Mouse (Mus musculus) midbrain, embryonic 14.5 days (tissue): ENCODE measurements around the gene Palld. TPM values are rescaled to one million over a fixed set of nuclear protein-coding genes. Genes with fewer than 3 reads are reported as not detected.

ENCODE experiments used
- ATAC-seq: fragments of 200-750 bp; cut with Nextera tagmentation; 2 replicates; pipeline ENCODE4 v1.8.0; 2017; ENCODE audit warnings: moderate number of reproducible peaks, moderate library complexity; ENCODE audit not compliant: low FRiP score, low TSS enrichment
- DNase-seq: peaks from one replicate; pipeline ENCODE4 v3.0.0-alpha.2; 2015
- H3K27ac ChIP-seq: fragments of 300-500 bp; sonication (generic); replicated peaks from 2 replicates; pipeline ENCODE4 v1.5.1; 2014; ENCODE audit warnings: mild to moderate bottlenecking, low read depth, low read length, moderate library complexity
- H3K27me3 ChIP-seq: fragments of 300-500 bp; sonication (generic); 2 replicates; pipeline ENCODE4 v1.6.1; 2014; ENCODE audit warnings: low read length, control low read depth, mixed read lengths; ENCODE audit not compliant: control insufficient read depth, insufficient read depth
- H3K36me3 ChIP-seq: fragments of 300-500 bp; sonication (generic); 2 replicates; pipeline ENCODE4 v1.6.1; 2014; ENCODE audit warnings: low read length, control low read depth; ENCODE audit not compliant: control insufficient read depth, insufficient read depth
- H3K4me1 ChIP-seq: fragments of 300-500 bp; sonication (generic); 2 replicates; pipeline ENCODE4 v1.6.1; 2014; ENCODE audit warnings: mild to moderate bottlenecking, antibody characterized with exemption, low read length, control low read depth; ENCODE audit not compliant: control insufficient read depth, insufficient read depth
- H3K4me2 ChIP-seq: fragments of 300-500 bp; sonication (generic); 2 replicates; pipeline ENCODE4 v1.6.1; 2014; ENCODE audit warnings: mild to moderate bottlenecking, low read length, moderate library complexity
- H3K4me3 ChIP-seq: fragments of 300-500 bp; sonication (generic); replicated peaks from 2 replicates; pipeline ENCODE4 v1.5.1; 2014; ENCODE audit warnings: low read depth, low read length
- H3K9ac ChIP-seq: fragments of 300-500 bp; sonication (generic); replicated peaks from 2 replicates; pipeline ENCODE4 v1.6.1; 2014; ENCODE audit warnings: mild to moderate bottlenecking, low read length, moderate library complexity
- H3K9me3 ChIP-seq: fragments of 300-500 bp; sonication (generic); 2 replicates; pipeline ENCODE4 v1.6.1; 2016; ENCODE audit warnings: low read length, control low read depth, mixed read lengths; ENCODE audit not compliant: control insufficient read depth
- WGBS: fragments of 180-500 bp; shearing (Covaris S2); extraction: QIAGEN DNeasy Blood & Tissue Kit; methylation state at CpG from one replicate; pipeline ENCODE4 v1.1.7; 2014; 5-methylcytosine and 5-hydroxymethylcytosine counted together
- polyA plus RNA-seq: library from polyadenylated mRNA; unstranded; fragments of >200 nt; fragmentation: Nextera tagmentation; extraction: Ambion mirVana; gene quantifications from 2 replicates; pipeline ENCODE4 v1.2.1, GENCODE M21; 2014

The Palld gene
- polyA plus RNA-seq, 1 experiment from 2014 or later, result 19.4 TPM

DNA sequence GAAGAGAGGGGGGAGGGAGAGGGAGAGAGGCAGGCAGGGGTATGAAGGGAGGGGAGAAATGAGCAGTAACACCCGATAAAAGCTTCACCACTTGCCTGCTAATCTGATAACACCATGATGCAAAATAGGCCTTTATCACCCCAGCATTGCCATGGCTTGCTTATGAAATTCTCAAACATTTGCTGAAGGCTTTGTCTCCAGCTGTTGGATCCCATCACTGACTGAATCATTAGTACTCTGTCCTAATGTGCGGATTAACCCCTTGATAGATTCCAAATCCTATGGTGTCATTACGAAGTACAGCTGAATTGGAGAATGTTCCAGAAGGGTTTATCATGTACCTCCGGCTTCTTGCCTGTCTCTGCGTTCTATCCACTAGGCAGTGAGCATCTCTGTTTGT, 55.0 kb downstream of the Palld start:
- Histone ChIP-seq H3K4me3 (no peak overlapping the region), H3K27ac (no peak overlapping the region), H3K4me1 (no peaks in the 10 kb centered on the region), H3K9ac (no peak overlapping the region), H3K36me3 (no peaks in the 10 kb centered on the region), H3K27me3 (no peaks in the 10 kb centered on the region), H3K4me2 (no peak overlapping the region), H3K9me3 (no peaks in the 10 kb centered on the region)
- no peak for DNase-seq
- WGBS, result 60% methylated on average over 5 of the region's 5 CpGs
- ATAC-seq, result no peak

DNA sequence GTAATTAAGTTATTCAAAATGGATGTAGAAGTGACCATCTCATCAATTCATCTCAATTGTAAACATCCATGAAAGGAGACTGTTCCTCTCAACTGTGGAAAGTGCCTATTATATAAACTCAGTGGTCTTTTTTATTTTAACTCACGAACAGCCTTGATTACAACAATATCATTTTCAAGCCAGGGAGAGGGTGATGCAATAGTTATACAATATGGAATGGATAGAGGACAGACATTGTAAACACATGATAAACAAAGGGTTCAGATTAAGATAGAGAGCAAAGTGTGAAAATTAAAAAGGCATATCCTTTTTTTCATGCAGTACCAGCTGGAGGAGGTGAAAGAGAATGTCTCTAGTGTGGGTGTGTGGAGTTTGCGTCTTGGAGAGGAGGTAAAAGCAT, 57.5 kb downstream of the Palld start:
- WGBS, result 60% methylated on average over 2 of the region's 2 CpGs
- DNase-seq (no peak), ATAC-seq (no peak)
- Histone ChIP-seq H3K4me1 (no peaks in the 10 kb centered on the region), H3K9me3 (no peaks in the 10 kb centered on the region), H3K4me3 (no peak overlapping the region), H3K27me3 (no peaks in the 10 kb centered on the region), H3K27ac (no peak overlapping the region), H3K36me3 (no peaks in the 10 kb centered on the region), H3K9ac (no peak overlapping the region), H3K4me2 (no peak overlapping the region)

DNA sequence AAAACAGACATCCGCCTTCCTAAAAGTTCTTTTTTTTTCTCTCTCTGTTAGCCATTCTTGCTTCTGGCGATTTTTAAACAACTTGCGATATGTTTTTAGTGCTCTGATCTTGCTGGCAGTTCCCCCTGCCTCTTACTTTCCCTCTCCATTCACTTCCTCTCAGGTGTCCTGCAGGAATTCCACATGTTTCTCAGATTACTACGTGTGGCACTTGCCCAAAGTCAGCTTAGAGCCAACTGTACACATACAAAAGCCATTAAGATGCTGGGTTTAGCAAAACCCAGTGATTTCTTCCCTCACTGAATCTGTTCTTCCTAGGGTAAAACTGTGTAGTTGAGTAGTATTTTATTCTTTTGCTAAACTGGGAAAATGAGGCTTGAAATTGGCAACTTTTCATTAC, 57.9 kb downstream of the Palld start:
- Histone ChIP-seq H3K4me3 (no peak overlapping the region), H3K9ac (no peak overlapping the region), H3K36me3 (no peaks in the 10 kb centered on the region), H3K27ac (no peak overlapping the region), H3K9me3 (no peaks in the 10 kb centered on the region), H3K27me3 (no peaks in the 10 kb centered on the region), H3K4me1 (no peaks in the 10 kb centered on the region), H3K4me2 (no peak overlapping the region)
- DNase-seq, result no peak
- no peak for ATAC-seq
- 84% methylated on average over 4 of the region's 4 CpGs for WGBS

DNA sequence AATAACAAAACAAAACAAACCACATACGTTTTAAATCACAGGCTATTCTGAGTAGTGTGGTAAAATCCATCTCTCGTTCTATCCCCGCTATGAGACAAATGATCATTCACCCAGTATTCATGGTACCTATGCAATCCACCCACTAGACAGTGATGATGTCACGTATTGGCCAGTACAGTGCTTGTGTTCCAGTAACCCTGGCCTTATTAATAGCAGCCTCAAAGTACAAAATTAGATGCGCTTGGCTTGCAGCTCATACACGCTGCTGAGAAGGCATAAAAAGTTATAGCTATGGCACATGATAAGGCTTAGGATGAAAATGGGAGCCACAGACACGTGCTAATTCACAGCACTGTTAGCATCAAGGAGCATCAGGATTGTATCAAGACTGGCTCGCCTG, 58.7 kb downstream of the Palld start:
- 88% methylated on average over 8 of the region's 8 CpGs for WGBS
- Histone ChIP-seq H3K9ac (no peak overlapping the region), H3K4me2 (no peak overlapping the region), H3K9me3 (no peaks in the 10 kb centered on the region), H3K27ac (no peak overlapping the region), H3K4me3 (no peak overlapping the region), H3K36me3 (no peaks in the 10 kb centered on the region), H3K27me3 (no peaks in the 10 kb centered on the region), H3K4me1 (no peaks in the 10 kb centered on the region)
- ATAC-seq (no peak), DNase-seq (no peak)

DNA sequence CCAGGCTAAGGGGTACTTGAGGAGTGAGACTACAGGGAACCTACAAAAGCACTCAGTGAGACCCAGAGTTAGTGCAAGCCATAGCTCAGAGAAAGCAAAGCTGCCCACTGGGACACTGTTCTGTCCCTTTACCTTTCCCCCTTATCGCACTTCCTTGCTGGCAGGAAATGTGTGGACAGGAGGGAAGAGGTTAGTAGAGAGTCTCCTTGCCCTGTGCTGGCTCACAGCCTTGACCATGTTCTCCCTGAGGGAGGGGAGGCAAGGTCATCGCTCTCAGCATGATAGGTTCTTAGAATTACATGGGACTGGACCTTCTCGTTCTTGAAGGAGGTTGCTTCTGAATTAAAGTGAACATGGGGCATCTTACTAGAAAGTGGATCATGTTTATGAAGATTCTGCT, 69.3 kb downstream of the Palld start:
- Histone ChIP-seq H3K36me3 (no peaks in the 10 kb centered on the region), H3K9ac (no peak overlapping the region), H3K27ac (no peak overlapping the region), H3K4me2 (no peak overlapping the region), H3K4me1 (no peaks in the 10 kb centered on the region), H3K27me3 (no peaks in the 10 kb centered on the region), H3K9me3 (no peaks in the 10 kb centered on the region), H3K4me3 (no peak overlapping the region)
- 87% methylated on average over 3 of the region's 3 CpGs for WGBS
- ATAC-seq, result no peak
- no peak for DNase-seq

DNA sequence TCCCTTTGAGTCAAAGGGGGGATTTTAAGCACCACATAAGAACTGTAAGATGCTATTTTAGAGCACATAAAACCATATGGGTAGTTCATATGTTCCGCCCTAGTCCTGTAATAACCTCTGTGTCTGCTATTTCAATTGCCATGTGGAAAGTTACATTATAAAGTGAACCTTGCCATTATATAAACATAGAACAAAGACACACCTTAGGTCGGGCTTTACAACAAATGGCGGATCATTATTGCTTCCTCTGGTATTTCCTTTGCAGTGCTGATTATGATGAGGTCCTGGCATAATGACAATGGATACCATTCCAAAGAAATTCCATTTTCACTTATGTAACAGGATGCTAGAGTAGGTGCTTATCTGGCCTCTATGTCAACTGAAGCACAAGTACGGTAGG, 70.5 kb downstream of the Palld start:
- H3K27me3 ChIP-seq, result no peaks in the 10 kb centered on the region
- 90% methylated on average over 4 of the region's 4 CpGs for WGBS
- no peak overlapping the region for H3K27ac ChIP-seq
- no peak overlapping the region for H3K4me2 ChIP-seq
- no peaks in the 10 kb centered on the region for H3K36me3 ChIP-seq
- no peak overlapping the region for H3K4me3 ChIP-seq
- H3K9me3 ChIP-seq, result no peaks in the 10 kb centered on the region
- no peak for ATAC-seq
- H3K9ac ChIP-seq, result no peak overlapping the region
- H3K4me1 ChIP-seq, result no peaks in the 10 kb centered on the region
- DNase-seq, result no peak

DNA sequence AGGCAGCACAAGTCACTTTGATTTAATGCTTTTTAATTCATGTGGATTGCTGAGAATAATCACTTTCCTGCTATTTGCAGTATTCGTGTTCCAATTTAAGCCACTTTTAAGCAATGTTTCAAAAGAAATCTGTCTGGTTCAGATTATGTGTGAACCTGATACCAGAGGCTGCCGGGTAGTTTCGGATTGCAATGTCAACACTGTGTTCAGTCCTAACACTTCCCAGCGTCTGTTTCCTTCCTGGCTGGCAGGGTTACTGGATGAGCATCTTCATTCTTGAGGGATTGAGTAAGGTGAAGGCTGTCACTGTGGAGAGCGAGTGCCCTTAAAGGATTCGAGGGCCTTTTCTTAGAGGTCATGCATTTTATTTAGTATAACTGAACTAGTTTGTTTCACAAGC, 71.7 kb downstream of the Palld start:
- H3K9ac ChIP-seq, result no peak overlapping the region
- H3K4me2 ChIP-seq, result no peak overlapping the region
- no peaks in the 10 kb centered on the region for H3K27me3 ChIP-seq
- H3K27ac ChIP-seq, result no peak overlapping the region
- H3K36me3 ChIP-seq, result no peaks in the 10 kb centered on the region
- DNase-seq (no peak), ATAC-seq (no peak)
- WGBS, result 64% methylated on average over 6 of the region's 6 CpGs
- H3K4me1 ChIP-seq, result no peaks in the 10 kb centered on the region
- no peaks in the 10 kb centered on the region for H3K9me3 ChIP-seq
- no peak overlapping the region for H3K4me3 ChIP-seq

DNA sequence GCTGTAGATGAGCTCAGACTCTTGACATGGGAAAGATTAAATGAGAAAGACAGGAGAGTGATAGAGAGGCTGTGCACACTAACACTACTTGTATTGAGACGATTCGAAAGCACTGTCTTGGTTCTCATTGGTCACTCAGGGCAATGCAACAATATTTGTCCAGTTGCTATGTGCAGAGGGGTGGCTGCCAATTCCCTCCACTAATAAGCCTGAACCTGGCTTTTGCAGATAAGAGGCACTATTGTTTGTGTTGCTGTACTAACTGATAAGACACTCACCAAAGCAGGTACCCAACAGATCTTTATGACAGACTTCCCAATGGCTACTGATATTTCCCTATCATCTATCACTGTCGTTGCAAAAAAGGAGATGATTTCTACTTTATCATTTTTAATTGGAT, 77.9 kb downstream of the Palld start:
- no peak overlapping the region for H3K27ac ChIP-seq
- no peak overlapping the region for H3K9ac ChIP-seq
- H3K36me3 ChIP-seq, result no peaks in the 10 kb centered on the region
- H3K27me3 ChIP-seq, result no peaks in the 10 kb centered on the region
- peaks cover 12% of the 10 kb centered on the region; the same call in 1 of the 2 replicates for H3K4me1 ChIP-seq
- ATAC-seq (no peak), DNase-seq (no peak)
- no peaks in the 10 kb centered on the region for H3K9me3 ChIP-seq
- H3K4me2 ChIP-seq, result no peak overlapping the region
- no peak overlapping the region for H3K4me3 ChIP-seq
- 82% methylated on average over 3 of the region's 3 CpGs for WGBS

DNA sequence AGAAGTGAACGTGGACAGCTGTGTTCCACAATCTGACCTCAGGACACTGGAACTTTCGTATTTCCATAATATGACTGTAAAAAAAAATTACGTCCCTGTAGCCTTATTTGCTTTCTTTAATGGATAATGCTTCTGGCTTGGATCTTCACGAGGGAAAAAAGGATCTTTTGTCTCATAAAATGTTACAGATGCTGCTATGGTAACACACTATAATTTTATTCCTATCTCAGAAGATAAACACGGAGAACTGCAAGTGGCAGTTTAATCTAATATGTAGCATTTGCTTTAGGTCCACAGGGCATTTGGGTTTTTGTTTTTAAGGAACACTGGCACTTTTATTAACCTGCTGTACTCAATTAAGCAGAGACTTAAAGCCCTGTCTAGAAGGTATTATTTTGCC, 79.3 kb downstream of the Palld start:
- DNase-seq (peak; percentile 12), ATAC-seq (no peak)
- H3K27ac ChIP-seq, result no peak overlapping the region
- no peaks in the 10 kb centered on the region for H3K9me3 ChIP-seq
- no peaks in the 10 kb centered on the region for H3K36me3 ChIP-seq
- WGBS, result 37% methylated on average over 5 of the region's 5 CpGs
- H3K27me3 ChIP-seq, result no peaks in the 10 kb centered on the region
- peaks cover 12% of the 10 kb centered on the region; the same call in 1 of the 2 replicates for H3K4me1 ChIP-seq
- H3K4me3 ChIP-seq, result no peak overlapping the region
- no peak overlapping the region for H3K4me2 ChIP-seq
- H3K9ac ChIP-seq, result no peak overlapping the region
